In the genomic region with DNA sequence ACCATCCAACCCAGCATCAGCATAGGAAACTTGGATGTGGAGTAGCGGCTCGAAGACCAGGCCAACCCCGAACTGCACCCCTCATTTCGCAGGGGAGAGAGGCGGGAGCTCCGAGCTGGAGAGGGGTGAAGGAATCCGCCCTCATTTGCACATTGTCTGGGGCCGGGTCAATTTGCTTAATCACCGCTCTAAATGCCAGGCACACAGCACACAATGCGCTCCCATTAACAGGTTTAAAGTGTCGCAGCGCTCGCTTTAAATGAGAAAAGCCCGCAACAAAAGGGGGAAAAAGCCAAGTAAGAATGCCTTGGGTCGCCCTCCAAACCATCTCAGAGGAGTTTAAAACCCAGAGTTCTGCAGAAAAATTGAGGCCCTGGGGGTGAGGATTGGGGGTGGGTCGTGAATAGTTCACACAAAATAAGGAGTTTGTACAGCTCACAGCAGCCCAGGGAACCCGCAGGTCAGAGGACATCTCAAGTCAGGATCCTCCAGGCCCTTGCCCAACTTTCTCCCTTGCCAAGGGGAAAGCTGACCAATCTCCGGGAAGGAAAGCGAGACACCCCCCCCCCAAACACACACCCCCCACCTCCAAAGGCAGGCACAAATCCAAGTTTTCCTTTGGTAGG, we compare ENCODE assay signal across 9 mouse cellular contexts. TPM values are rescaled to one million over a fixed set of nuclear protein-coding genes. Genes with fewer than 3 reads are reported as not detected.
DNase-seq lines count a peak whose midpoint lies in the region; ATAC-seq and TF ChIP-seq lines count a peak whose summit lies in the region.
"Had no signal": no experiment of that assay in that cellular context is flagged by ENCODE, and none has a peak within 500 bp of the region (broad histone marks: within the 10 kb centered on the region; RNA-seq: fewer than 3 reads in every experiment).

No protein-coding gene starts in this region.

- H3K27ac ChIP-seq in liver, adult 2 months (replicated peaks; ENCODE audit: insufficient read depth, low read depth, low read length) = no peak overlapping the region
- 0 out of 4 replicates have a peak overlapping the region, but pooled peaks of 1 of the 2 experiments have one; percentile 83 for H3K27ac ChIP-seq in heart, embryonic 14.5 days (replicated peaks in 1 of 2; ENCODE audit: control insufficient read depth in 1 of 2, insufficient read depth in 1 of 2, low read depth in 2 of 2, low read length in 2 of 2)
- no peak overlapping the region; the same call in 1 of the 2 replicates for H3K27ac ChIP-seq in limb, embryonic 11.5 days (replicated peaks; ENCODE audit: low read depth, low read length)
- H3K27ac ChIP-seq in neural tube, embryonic 11.5 days (ENCODE audit: low read depth, low read length) = no peak overlapping the region

- peak overlapping the region; percentile 94 for H3K9ac ChIP-seq in liver, adult 2 months (ENCODE audit: low read depth, low read length)
- peak overlapping the region; percentile 82 for H3K9ac ChIP-seq in heart, embryonic 14.5 days (ENCODE audit: low read length)
- H3K9ac ChIP-seq in limb, embryonic 11.5 days (ENCODE audit: low read length) = peak overlapping the region; percentile 96
- H3K9ac ChIP-seq in neural tube, embryonic 11.5 days (ENCODE audit: low read length) = peak overlapping the region; percentile 77

- no peaks in the 10 kb centered on the region for H3K4me1 ChIP-seq in liver, adult 2 months (ENCODE audit: control insufficient read depth, insufficient read depth, low read length)
- H3K4me1 ChIP-seq in heart, embryonic 14.5 days (ENCODE audit: control insufficient read depth in 2 of 2, insufficient read depth in 2 of 2, low read length in 2 of 2) = peaks cover 4 to 12% of the 10 kb centered on the region in 2 experiments; a peak in 1 of 4 replicates
- H3K4me1 ChIP-seq in limb, embryonic 11.5 days (ENCODE audit: control insufficient read depth, insufficient read depth, low read length) = peaks cover 12% of the 10 kb centered on the region
- peaks cover 8% of the 10 kb centered on the region; the same call in 1 of the 2 replicates for H3K4me1 ChIP-seq in neural tube, embryonic 11.5 days (ENCODE audit: control insufficient read depth, insufficient read depth, low read length)

- TF ChIP-seq CTCF in liver, adult 2 months (IDR thresholded peaks at IDR 0.05; ENCODE audit: low read depth, low read length) = no peak

- H3K36me3 ChIP-seq in liver, adult 2 months (ENCODE audit: control insufficient read depth, insufficient read depth, low read length) = no peaks in the 10 kb centered on the region
- peaks cover 17% of the 10 kb centered on the region for H3K36me3 ChIP-seq in heart, embryonic 14.5 days (ENCODE audit: control insufficient read depth, insufficient read depth, low read length)
- H3K36me3 ChIP-seq in limb, embryonic 11.5 days (ENCODE audit: control insufficient read depth, insufficient read depth, low read length) = peaks cover 7% of the 10 kb centered on the region
- H3K36me3 ChIP-seq in neural tube, embryonic 11.5 days (ENCODE audit: control insufficient read depth, insufficient read depth, low read length) = 0 out of 2 replicates have a peak, but pooled peaks cover 3% of the 10 kb centered on the region

- ATAC-seq in heart, embryonic 14.5 days (ENCODE audit: insufficient number of reproducible peaks, insufficient read depth, low FRiP score, low read depth) = no peak
- ATAC-seq in limb, embryonic 11.5 days (ENCODE audit: insufficient number of reproducible peaks, low FRiP score, low TSS enrichment, low read depth) = no peak
- no peak for ATAC-seq in neural tube, embryonic 11.5 days (ENCODE audit: insufficient read depth, low FRiP score, low TSS enrichment)

- no peaks in the 10 kb centered on the region; the same call in 1 of the 2 replicates for H3K79me2 ChIP-seq in liver, adult 2 months (ENCODE audit: control insufficient read depth, insufficient read depth, low read length)

- peak overlapping the region; percentile 77 for H3K4me3 ChIP-seq in liver, adult 2 months (ENCODE audit: insufficient read depth, low read depth, low read length)
- H3K4me3 ChIP-seq in heart, embryonic 14.5 days (ENCODE audit: control insufficient read depth in 1 of 2, insufficient read depth in 1 of 2, low read depth in 1 of 2, low read length in 2 of 2) = peak overlapping the region; percentile 69 to 80
- H3K4me3 ChIP-seq in limb, embryonic 11.5 days (ENCODE audit: low read depth, low read length) = peak overlapping the region; percentile 94
- peak overlapping the region; percentile 84 for H3K4me3 ChIP-seq in neural tube, embryonic 11.5 days (ENCODE audit: low read depth, low read length)

- TF ChIP-seq POLR2A in liver, adult 2 months (IDR thresholded peaks at IDR 0.05; ENCODE audit: extremely low read depth, insufficient read depth, low read length) = no peak

- no peak for DNase-seq in liver, adult 2 months (ENCODE audit: extremely low read depth, low read depth, low spot score)
- no peak for DNase-seq in liver
- DNase-seq in limb, embryonic 11.5 days (ENCODE audit: low spot score) = peak; percentile 44
- peak; percentile 53 for DNase-seq in neural tube, embryonic 11.5 days (ENCODE audit: low spot score)
- no peak for DNase-seq in cerebellum, adult 11 months
- DNase-seq in right cerebral cortex, postnatal 10 days (ENCODE audit: low spot score in 2 of 2) = no peak
- DNase-seq in right cerebral cortex, postnatal 36 days (ENCODE audit: low spot score in 2 of 2) = no peak

- 60% methylated on average over 19 of the region's 19 CpGs for WGBS in liver, adult 2 months
- 20% methylated on average over 19 of the region's 19 CpGs for WGBS in heart, embryonic 14.5 days
- WGBS in limb, embryonic 11.5 days = 1% methylated on average over 19 of the region's 19 CpGs
- WGBS in neural tube, embryonic 11.5 days = under 1% methylated on average over 19 of the region's 19 CpGs

- no peaks in the 10 kb centered on the region for H3K27me3 ChIP-seq in liver, adult 2 months (ENCODE audit: control insufficient read depth, insufficient read depth, low read length)
- H3K27me3 ChIP-seq in heart, embryonic 14.5 days (ENCODE audit: control insufficient read depth, insufficient read depth, low read length) = no peaks in the 10 kb centered on the region
- H3K27me3 ChIP-seq in limb, embryonic 11.5 days (ENCODE audit: control insufficient read depth, insufficient read depth, low read length) = no peaks in the 10 kb centered on the region
- H3K27me3 ChIP-seq in neural tube, embryonic 11.5 days (ENCODE audit: control insufficient read depth, insufficient read depth, low read length) = no peaks in the 10 kb centered on the region
- H3K27me3 ChIP-seq: Patski had no signal

- no peaks in the 10 kb centered on the region for H3K9me3 ChIP-seq in heart, embryonic 14.5 days (ENCODE audit: control insufficient read depth, low read length)
- no peaks in the 10 kb centered on the region for H3K9me3 ChIP-seq in limb, embryonic 11.5 days (ENCODE audit: control insufficient read depth, low read length)
- H3K9me3 ChIP-seq in neural tube, embryonic 11.5 days (ENCODE audit: control insufficient read depth, low read length) = no peaks in the 10 kb centered on the region

- peak overlapping the region; percentile 84 for H3K4me2 ChIP-seq in heart, embryonic 14.5 days (ENCODE audit: low read length)
- peak overlapping the region; percentile 93 for H3K4me2 ChIP-seq in limb, embryonic 11.5 days (ENCODE audit: low read depth, severe bottlenecking)
- peak overlapping the region; percentile 86 for H3K4me2 ChIP-seq in neural tube, embryonic 11.5 days (ENCODE audit: low read depth)

RNA-seq across cellular contexts. Expression of gene Tcf7l1, which starts 1.6 kb away (rescaled TPM):
- 0.92 and 1.1 TPM in 2 replicates for total RNA-seq in liver, adult 2 months (2014; rRNA removed)
- 5.0 and 6.9 TPM in 2 replicates for polyA plus RNA-seq in liver, adult 2 months (2012; rRNA removed)
- 15.7 and 17.4 TPM in 2 replicates for polyA plus RNA-seq in heart, embryonic 14.5 days (2014; fragmentation: Nextera tagmentation; extraction: Ambion mirVana)
- 42.4 and 44.4 TPM in 2 replicates for polyA plus RNA-seq in limb, embryonic 11.5 days (2014; fragmentation: Nextera tagmentation; extraction: Ambion mirVana)
- polyA plus RNA-seq in neural tube, embryonic 11.5 days (2014; fragmentation: Nextera tagmentation; extraction: Ambion mirVana) = 21.8 and 23.1 TPM in 2 replicates

Comparison
In these comparisons a context has a peak if more than half of its experiments do, and no peak if none do; other contexts are left out.
1. DNase-seq: peak in limb, embryonic 11.5 days (single experiment) and neural tube, embryonic 11.5 days (single experiment); none in liver, adult 2 months (single experiment), liver (single experiment), cerebellum, adult 11 months (single experiment), right cerebral cortex, postnatal 10 days (0 of 2) and right cerebral cortex, postnatal 36 days (0 of 2).
2. Peak in every context shown above with its lines, with median percentiles within 50 percentile points of each other: H3K4me3 ChIP-seq, H3K9ac ChIP-seq and H3K4me2 ChIP-seq.